Mouse (Mus musculus): ENCODE results near the gene Olfr456.

DNA sequence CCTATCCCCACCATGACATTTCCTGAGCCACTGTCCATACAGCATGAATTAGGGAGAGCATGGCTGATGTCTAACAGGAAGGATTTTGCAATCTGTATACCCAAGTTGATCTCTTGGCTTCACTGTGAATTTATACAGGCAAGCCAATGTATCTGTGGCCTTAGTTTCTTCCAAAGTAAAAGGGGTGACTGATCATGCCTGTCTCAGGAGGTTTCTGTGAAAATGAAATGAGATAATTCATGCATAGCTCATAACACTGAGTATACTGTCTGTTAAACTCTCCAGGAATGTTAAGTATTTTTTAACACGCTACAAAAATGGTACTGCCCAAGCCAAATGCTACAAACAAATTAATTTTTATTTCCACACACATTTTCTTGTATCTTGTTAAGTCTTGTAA lies 26.4 kb upstream of the Olfr456 start:
- no peak for TF ChIP-seq CTCF (IDR thresholded peaks at IDR 0.05; ENCODE audit: low read depth, low read length)
- no peak for TF ChIP-seq GATA1 (IDR thresholded peaks at IDR 0.05; ENCODE audit: borderline replicate concordance, low read length)
- TF ChIP-seq POLR2AphosphoS5 (IDR thresholded peaks at IDR 0.05; ENCODE audit: insufficient replicate concordance, low read depth, low read length): no peak
- TF ChIP-seq TAL1 (conservative IDR thresholded peaks at IDR 0.05; ENCODE audit: low read depth, low read length): no peak

Data from G1E (cell line).